Mouse (Mus musculus) erythroblast, embryonic 14.5 days (primary cell): Measurements from ENCODE around the gene Gm45623.

ENCODE experiments used
- GATA1 ChIP-seq: IDR thresholded peaks from 2 replicates; pipeline ENCODE4 v1.6.1; 2012; ENCODE audit warnings: low read length, inconsistent platforms, mixed read lengths
- TAL1 ChIP-seq: IDR thresholded peaks from 3 replicates; pipeline ENCODE4 v1.6.1; 2012; ENCODE audit warnings: low read length, inconsistent platforms, mixed read lengths

DNA sequence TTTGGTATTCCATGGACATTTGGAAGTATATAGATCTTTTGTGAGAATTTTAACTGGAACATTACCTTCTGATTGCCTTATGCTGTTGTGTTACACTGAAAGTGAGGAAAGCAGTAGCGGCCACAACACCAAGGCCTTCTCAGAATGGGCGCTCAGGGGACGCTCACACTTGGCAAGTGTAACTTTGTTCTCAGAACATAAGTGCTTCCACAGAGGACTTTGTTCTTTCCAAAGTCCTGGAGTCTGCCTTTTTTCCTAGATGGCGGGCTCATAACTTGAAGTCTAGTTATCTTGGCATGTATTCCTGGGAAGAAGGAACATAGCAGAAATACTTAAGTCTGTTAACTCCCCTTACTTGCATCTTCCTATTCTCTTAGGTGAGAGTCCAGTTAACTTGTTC is 46.5 kb downstream of the Gm45623 start:
- TF ChIP-seq TAL1 (no peak), GATA1 (no peak)
